8 mouse cellular contexts compared by ENCODE assay signal in the genomic region with DNA sequence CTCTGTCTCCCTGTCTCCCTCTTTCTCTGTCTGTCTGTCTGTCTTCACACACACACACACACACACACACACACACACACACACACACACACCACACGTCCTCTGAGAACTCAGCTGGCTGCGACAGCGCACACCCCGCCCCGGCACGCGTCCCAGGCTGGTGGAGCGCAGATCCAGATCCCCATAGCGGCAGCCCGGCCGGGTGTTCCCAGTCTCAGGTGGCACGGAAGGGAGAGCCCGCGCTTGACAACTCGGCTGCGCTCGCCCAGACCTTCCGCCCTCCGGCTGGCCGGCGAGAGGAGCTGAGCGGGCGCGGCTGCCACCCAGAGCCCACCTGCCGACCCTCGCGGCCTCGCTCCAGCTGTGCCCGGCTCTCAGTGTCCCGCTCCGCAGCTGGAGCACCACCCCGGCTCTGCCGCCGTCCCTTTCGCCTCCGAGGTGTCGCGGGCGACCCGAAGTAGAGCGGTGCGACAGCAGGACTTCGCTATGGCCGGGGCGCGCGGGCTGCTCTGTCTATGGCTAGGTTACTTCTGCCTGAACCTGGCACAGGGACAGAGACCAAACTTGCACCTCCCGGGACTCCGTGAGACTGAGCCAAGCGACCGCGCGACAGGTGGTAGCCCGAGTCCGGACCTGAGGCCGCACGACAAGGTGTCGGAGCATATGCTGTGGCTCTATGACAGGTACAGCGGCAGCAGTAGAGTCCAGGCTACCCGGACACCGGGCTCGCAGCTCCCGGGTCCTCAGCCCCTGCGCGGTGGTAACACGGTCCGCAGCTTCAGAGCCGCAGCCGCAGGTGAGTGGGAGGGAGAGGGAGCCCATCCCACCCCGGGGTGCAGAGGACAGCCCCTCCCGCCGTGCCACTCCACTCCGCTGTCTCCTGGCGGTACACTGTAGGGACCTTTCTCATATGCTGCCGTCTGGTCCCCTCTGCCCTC. TPM values are rescaled to one million over a fixed set of nuclear protein-coding genes. Genes with fewer than 3 reads are reported as not detected.
DNase-seq lines count a peak whose midpoint lies in the region; ATAC-seq and TF ChIP-seq lines count a peak whose summit lies in the region.

No protein-coding gene starts in this region.

- no peak for TF ChIP-seq POLR2A in olfactory bulb, adult 2 months (IDR thresholded peaks at IDR 0.05; ENCODE audit: insufficient read depth, low read depth, low read length)

- peaks cover 15% of the 10 kb centered on the region for H3K4me1 ChIP-seq in forebrain, embryonic 13.5 days
- peaks cover 8% of the 10 kb centered on the region for H3K4me1 ChIP-seq in intestine, embryonic 15.5 days (replicated peaks)
- no peaks in the 10 kb centered on the region for H3K4me1 ChIP-seq in liver, embryonic 16.5 days (ENCODE audit: control insufficient read depth, low read depth, low read length)
- peaks cover 13% of the 10 kb centered on the region for H3K4me1 ChIP-seq in olfactory bulb, adult 2 months (ENCODE audit: control insufficient read depth, insufficient read depth, low read length)

- H3K9ac ChIP-seq in forebrain, embryonic 13.5 days = peak overlapping the region; percentile 70
- H3K9ac ChIP-seq in intestine, embryonic 15.5 days = peak overlapping the region; percentile 62
- H3K9ac ChIP-seq in liver, embryonic 16.5 days (ENCODE audit: low read depth, low read length) = no peak overlapping the region

- H3K9me3 ChIP-seq in forebrain, embryonic 13.5 days (replicated peaks) = no peaks in the 10 kb centered on the region
- H3K9me3 ChIP-seq in intestine, embryonic 15.5 days = no peaks in the 10 kb centered on the region
- no peaks in the 10 kb centered on the region for H3K9me3 ChIP-seq in liver, embryonic 16.5 days (replicated peaks; ENCODE audit: control insufficient read depth, low read length)

- TF ChIP-seq CTCF in olfactory bulb, adult 2 months (IDR thresholded peaks at IDR 0.05; ENCODE audit: insufficient read depth, low read depth, low read length) = no peak

- under 1% methylated on average over 74 of the region's 75 CpGs for WGBS in forebrain, embryonic 13.5 days
- under 1% methylated on average over 75 of the region's 75 CpGs for WGBS in intestine, embryonic 15.5 days
- WGBS in liver, embryonic 16.5 days (ENCODE audit: insufficient replicate concordance) = 3% methylated on average over 69 of the region's 75 CpGs
- under 1% methylated on average over 75 of the region's 75 CpGs for WGBS in olfactory bulb, adult 2 months

- DNase-seq in cerebellum, postnatal 36 days = peak; percentile 14 to 19
- DNase-seq in cerebellum, adult 9-10 months = no peak
- DNase-seq in Muller cell, postnatal 12 days (ENCODE audit: inconsistent ontology term) = peak; percentile 63
- no peak for DNase-seq in spleen, postnatal 10 days (ENCODE audit: low spot score in 2 of 2)

- ATAC-seq in forebrain, embryonic 13.5 days = peak; percentile 88
- ATAC-seq in intestine, embryonic 15.5 days = peak; percentile 86
- no peak for ATAC-seq in liver, embryonic 16.5 days (ENCODE audit: low read depth)

- peak overlapping the region; percentile 100 for H3K4me2 ChIP-seq in forebrain, embryonic 13.5 days
- H3K4me2 ChIP-seq in intestine, embryonic 15.5 days (replicated peaks) = peak overlapping the region; percentile 97
- H3K4me2 ChIP-seq in liver, embryonic 16.5 days (ENCODE audit: low read depth, low read length) = peak overlapping the region; percentile 37

- peaks cover 41% of the 10 kb centered on the region for H3K27me3 ChIP-seq in forebrain, embryonic 13.5 days
- H3K27me3 ChIP-seq in intestine, embryonic 15.5 days (replicated peaks) = peaks cover 23% of the 10 kb centered on the region
- peaks cover 30% of the 10 kb centered on the region for H3K27me3 ChIP-seq in liver, embryonic 16.5 days (ENCODE audit: control insufficient read depth, insufficient read depth, low read depth, low read length)

- peak overlapping the region; percentile 62 for H3K4me3 ChIP-seq in forebrain, embryonic 13.5 days
- H3K4me3 ChIP-seq in intestine, embryonic 15.5 days (replicated peaks) = peak overlapping the region; percentile 65
- H3K4me3 ChIP-seq in liver, embryonic 16.5 days (ENCODE audit: low read depth, low read length) = peak overlapping the region; percentile 33
- peak overlapping the region; percentile 55 for H3K4me3 ChIP-seq in olfactory bulb, adult 2 months (ENCODE audit: insufficient read depth, low read depth, low read length)

- no peak overlapping the region for H3K27ac ChIP-seq in forebrain, embryonic 13.5 days
- H3K27ac ChIP-seq in intestine, embryonic 15.5 days = peak overlapping the region; percentile 48
- no peak overlapping the region for H3K27ac ChIP-seq in liver, embryonic 16.5 days (ENCODE audit: low read length)
- H3K27ac ChIP-seq in olfactory bulb, adult 2 months (ENCODE audit: insufficient read depth, low read depth, low read length) = no peak overlapping the region

- no peaks in the 10 kb centered on the region for H3K36me3 ChIP-seq in forebrain, embryonic 13.5 days (ENCODE audit: poor library complexity, severe bottlenecking)
- H3K36me3 ChIP-seq in intestine, embryonic 15.5 days = no peaks in the 10 kb centered on the region
- H3K36me3 ChIP-seq in liver, embryonic 16.5 days (ENCODE audit: control insufficient read depth, insufficient read depth) = no peaks in the 10 kb centered on the region

RNA-seq across cellular contexts. Expression of gene Bmp3, which starts 0.7 kb away (rescaled TPM):
- polyA plus RNA-seq in forebrain, embryonic 13.5 days (2015; fragmentation: Nextera tagmentation; extraction: Ambion mirVana) = 1.1 and 1.4 TPM in 2 replicates
- 10.5 and 12.0 TPM in 2 replicates for polyA plus RNA-seq in intestine, embryonic 15.5 days (2015; fragmentation: Nextera tagmentation; extraction: Ambion mirVana)
- polyA plus RNA-seq in liver, embryonic 16.5 days (2015; fragmentation: Nextera tagmentation; extraction: Ambion mirVana) = 0.06 and 0.07 TPM in 2 replicates
- polyA plus RNA-seq in olfactory bulb, adult 2 months (2012; ENCODE audit: insufficient read depth, insufficient read length, low replicate concordance, missing spikeins) = not detected in 2 replicates

Comparison
In these comparisons a context has a peak if more than half of its experiments do, and no peak if none do; other contexts are left out.
1. DNase-seq: peak in cerebellum, postnatal 36 days (2 of 2) and Muller cell, postnatal 12 days (single experiment); none in cerebellum, adult 9-10 months (single experiment) and spleen, postnatal 10 days (0 of 2).
2. H3K4me2 ChIP-seq: peak in every context shown above with its lines; median percentile 100 in forebrain, embryonic 13.5 days; 97 in intestine, embryonic 15.5 days; 37 in liver, embryonic 16.5 days.
3. Peak in every context shown above with its lines, with median percentiles within 50 percentile points of each other: H3K4me3 ChIP-seq.